Mouse (Mus musculus): ENCODE measurements around the gene Ldhc. TPM values are rescaled to one million over a fixed set of nuclear protein-coding genes. Genes with fewer than 3 reads are reported as not detected.
"Not testable (repeated sequence)": the region's sequence is repeated elsewhere in the genome, so short reads cannot be mapped to it uniquely, and the experiment has no call there.

Ldhc gene
- 2.3 and 2.9 TPM in 2 replicates for total RNA-seq (2015)
- total RNA-seq (2017): 1.0 TPM in 1 of 2 replicates, not detected in the other

DNA sequence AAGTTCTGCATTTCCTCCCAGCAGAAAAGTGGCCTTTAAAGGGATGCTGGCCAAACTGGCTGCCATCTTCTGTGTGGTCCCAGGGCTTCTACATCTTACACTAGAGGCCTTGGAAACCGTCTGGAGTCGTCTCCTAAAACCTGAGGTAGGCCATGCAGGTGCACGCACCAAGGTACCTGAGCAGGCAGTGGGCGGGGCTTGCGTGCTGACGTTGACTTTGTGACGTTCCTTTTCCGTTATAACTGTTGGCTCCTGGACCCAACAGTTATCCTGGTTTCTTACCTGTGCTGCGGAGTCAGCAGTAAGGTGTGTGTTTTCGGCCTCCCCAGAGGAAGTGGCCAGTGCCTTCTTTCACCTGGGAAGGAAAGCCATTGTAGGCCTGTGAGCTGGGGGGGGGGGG is at the start of gene Ldhc:
Ldhc (plus strand) TSS at position 208 of the 400 bp plus-strand sequence.
- ATAC-seq (ENCODE audit: poor library complexity, severe bottlenecking): no peak

DNA sequence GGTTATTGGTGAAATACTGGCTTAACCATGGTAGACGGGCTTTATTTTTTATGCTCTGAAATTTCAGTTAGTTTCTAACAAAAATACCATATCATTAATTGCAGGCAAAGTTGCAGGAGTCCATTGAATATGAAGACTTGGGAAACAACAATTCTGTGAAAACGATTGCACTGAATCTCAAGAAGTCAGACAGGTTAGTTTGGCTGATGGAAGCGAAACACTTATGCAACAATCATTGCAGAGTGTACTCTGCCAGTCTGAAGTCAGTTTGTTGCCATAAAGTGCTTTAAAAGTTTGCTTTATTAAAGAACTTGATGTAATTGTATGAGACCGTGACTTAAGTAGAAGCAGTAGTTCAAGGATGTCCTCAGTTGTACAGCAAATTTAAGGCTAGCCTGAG is 47.0 kb upstream of the Ldhc start:
- ATAC-seq (ENCODE audit: poor library complexity, severe bottlenecking): no peak

DNA sequence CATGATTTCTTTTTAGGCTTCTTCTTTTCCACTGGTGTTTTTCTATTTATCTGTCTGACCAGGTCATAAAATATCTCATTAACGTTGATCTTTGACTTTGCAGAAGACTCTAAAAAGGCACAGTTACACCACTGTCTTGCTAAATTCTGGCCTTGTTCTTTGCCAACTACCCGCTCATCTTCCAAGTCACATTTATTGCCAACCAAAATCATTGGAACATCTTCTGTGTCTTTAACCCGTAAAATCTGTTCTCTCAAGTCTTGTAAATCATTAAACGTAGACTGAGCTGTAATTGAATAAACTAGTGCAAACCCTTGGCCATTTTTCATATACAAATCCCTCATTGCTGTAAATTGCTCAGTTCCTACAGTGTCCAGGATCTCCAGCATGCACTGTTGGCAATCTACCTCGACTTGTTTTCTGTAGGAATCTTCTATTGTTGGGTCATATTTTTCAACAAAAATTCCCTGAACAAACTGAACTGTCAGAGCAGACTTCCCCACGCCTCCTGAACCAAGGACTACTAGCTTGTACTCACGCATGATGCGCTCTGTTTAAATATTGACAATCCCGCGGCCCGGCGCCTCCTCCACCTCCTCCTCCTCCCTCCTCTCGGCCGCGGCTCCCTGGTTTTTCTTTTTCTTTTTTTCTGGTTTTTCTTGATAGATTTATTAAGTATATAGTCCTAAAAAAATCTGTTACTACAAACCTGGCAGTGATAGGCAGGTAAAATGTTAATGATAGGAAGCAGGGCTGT is 39.9 kb upstream of the Ldhc start:
- not testable (repeated sequence) for ATAC-seq (ENCODE audit: poor library complexity, severe bottlenecking)

- no peak for ATAC-seq (ENCODE audit: poor library complexity, severe bottlenecking)
Observed at GRCm38 (mm10) chr7:46827046-46827802, 33.8 kb upstream of the Ldhc start.

- no peak for ATAC-seq (ENCODE audit: poor library complexity, severe bottlenecking)
Observed at GRCm38 (mm10) chr7:46827803-46828184, 33.2 kb upstream of the Ldhc start.

GRCm38 (mm10) chr7:46829911-46830310 is 31.1 kb upstream of the Ldhc start:
- ATAC-seq (ENCODE audit: poor library complexity, severe bottlenecking): no peak

DNA sequence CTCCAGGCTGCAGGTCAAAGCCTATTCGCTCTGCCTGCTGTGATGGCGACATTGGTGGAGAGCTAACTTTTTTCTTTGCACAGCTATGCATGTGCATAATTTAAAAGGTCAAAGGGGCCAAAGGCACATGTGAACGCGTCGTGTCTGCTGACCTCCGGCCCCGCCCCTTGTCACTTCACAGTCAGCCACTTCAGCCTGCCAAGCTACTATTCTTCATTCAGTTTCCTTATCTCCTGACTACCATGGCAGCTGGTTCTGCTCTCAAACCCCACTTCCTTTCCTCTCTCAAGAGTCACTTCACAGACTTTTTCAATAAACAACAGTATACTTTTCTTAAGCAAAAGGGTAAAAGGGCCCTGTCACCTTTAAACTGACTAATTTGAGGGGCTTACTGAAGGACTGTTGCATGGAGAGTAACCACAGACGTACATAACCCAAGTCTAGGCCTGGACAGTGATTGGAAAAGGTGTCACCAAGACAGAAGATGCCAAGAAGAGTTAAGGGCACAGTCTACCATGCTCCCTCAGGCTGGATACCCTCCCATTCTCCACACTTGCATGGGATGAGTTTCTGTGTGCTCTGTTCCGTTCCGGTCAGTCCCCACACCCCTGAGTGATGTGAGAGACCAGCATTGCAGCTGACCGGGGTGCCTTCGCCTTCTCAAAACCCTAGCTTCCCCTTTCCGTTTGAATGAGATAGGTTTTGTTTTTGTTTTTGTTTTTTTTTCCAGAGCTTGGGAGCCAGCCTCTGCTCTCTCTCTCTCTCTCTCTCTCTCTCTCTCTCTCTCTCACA is 30.0 kb upstream of the Ldhc start:
- ATAC-seq (ENCODE audit: poor library complexity, severe bottlenecking): peak; percentile 60

DNA sequence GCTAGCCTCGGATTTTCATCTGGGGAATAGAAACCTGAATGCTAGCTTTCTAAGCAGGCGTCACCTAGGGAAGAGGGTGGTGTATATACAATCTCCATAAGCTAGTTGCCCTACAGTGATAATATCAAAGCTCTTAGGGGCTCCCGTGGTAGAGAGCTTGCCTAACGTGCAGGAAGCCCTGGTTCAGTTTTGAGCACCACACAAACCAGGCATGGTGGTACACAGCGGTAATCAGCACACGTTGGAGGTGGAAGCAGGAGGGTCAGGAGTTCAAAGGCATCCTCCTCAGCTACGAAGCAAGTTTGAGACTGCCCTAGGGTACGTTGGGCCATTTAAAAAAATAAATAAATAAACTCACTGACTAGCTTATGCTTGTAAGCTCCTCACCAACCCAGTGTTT is 29.3 kb upstream of the Ldhc start:
- ATAC-seq (ENCODE audit: poor library complexity, severe bottlenecking): no peak

DNA sequence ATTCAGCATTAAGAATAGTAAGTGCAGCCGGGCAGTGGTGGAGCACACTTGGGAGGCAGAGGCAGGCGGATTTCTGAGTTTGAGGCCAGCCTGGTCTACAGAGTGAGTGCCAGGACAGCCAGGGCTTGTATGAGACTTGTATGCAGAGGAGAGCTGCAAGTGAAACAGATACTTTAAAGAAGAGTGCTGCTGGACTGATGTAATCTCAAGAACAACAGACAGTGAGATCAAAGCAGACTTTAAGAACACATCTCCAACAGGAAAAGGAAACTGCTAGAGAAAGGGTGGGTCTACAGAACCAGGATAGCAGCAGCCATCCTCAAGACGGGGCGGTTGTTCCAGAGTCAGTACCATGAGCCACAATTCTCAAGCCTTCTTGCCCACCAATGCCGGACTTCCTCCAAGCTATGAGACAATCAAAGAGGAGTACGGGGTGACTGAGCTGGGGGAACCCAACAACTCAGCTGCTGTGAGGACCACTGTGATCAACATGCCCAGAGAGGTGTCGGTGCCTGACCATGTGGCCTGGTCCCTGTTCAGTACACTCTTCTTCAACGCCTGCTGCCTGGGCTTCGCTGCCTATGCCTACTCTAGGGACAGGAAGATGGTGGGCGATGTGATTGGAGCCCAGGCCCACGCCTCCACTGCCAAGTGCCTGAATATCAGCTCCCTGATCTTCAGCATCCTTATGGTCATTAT is 28.7 kb upstream of the Ldhc start:
- ATAC-seq (ENCODE audit: poor library complexity, severe bottlenecking): not testable (repeated sequence)

GRCm38 (mm10) chr7:46833266-46833665 is 27.7 kb upstream of the Ldhc start:
- ATAC-seq (ENCODE audit: poor library complexity, severe bottlenecking): peak; percentile 83

- 0 out of 2 replicates have a peak, but pooled peaks have one; percentile 16 for ATAC-seq (ENCODE audit: poor library complexity, severe bottlenecking)
Observed at GRCm38 (mm10) chr7:46833670-46834255, 27.2 kb upstream of the Ldhc start.

- no peak for ATAC-seq (ENCODE audit: poor library complexity, severe bottlenecking)
Observed at GRCm38 (mm10) chr7:46834994-46835610, 25.9 kb upstream of the Ldhc start.

GRCm38 (mm10) chr7:46836357-46836756 is 24.6 kb upstream of the Ldhc start:
- no peak for ATAC-seq (ENCODE audit: poor library complexity, severe bottlenecking)

GRCm38 (mm10) chr7:46837073-46837472 is 23.9 kb upstream of the Ldhc start:
- no peak for ATAC-seq (ENCODE audit: poor library complexity, severe bottlenecking)

- ATAC-seq (ENCODE audit: poor library complexity, severe bottlenecking): no peak
Observed at GRCm38 (mm10) chr7:46838104-46838671, 22.8 kb upstream of the Ldhc start.

GRCm38 (mm10) chr7:46838891-46839302 is 22.1 kb upstream of the Ldhc start:
- ATAC-seq (ENCODE audit: poor library complexity, severe bottlenecking): peak; percentile 51

- ATAC-seq (ENCODE audit: poor library complexity, severe bottlenecking): peak; percentile 57
Observed at GRCm38 (mm10) chr7:46839446-46839845, 21.6 kb upstream of the Ldhc start.

DNA sequence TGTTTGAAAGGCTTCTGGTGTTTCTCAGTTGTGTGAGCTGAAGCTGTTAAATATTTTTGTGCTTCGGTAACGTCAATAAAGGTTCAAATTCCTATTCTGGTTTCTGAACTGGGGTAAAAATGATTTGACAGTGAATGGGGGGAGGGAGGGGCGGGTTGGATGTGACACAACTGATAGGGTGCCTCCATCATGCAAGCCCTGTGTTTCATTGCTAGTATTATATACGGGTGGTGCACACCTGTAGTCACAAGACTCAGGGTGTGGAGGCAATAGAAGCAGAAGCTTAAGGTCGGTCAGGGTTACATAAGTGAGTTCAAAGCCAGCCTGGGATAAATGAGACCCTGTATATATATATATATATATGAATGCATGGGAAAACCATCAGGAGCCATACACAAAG is 21.1 kb upstream of the Ldhc start:
- ATAC-seq (ENCODE audit: poor library complexity, severe bottlenecking): no peak

- ATAC-seq (ENCODE audit: poor library complexity, severe bottlenecking): no peak
Observed at GRCm38 (mm10) chr7:46840326-46840725, 20.7 kb upstream of the Ldhc start.
